Mouse (Mus musculus): ENCODE results near the gene Gpr132. TPM values are rescaled to one million over a fixed set of nuclear protein-coding genes. Genes with fewer than 3 reads are reported as not detected.

Gene Gpr132
- polyA plus RNA-seq, 1 experiment from 2014 or later = 0.11 TPM

DNA sequence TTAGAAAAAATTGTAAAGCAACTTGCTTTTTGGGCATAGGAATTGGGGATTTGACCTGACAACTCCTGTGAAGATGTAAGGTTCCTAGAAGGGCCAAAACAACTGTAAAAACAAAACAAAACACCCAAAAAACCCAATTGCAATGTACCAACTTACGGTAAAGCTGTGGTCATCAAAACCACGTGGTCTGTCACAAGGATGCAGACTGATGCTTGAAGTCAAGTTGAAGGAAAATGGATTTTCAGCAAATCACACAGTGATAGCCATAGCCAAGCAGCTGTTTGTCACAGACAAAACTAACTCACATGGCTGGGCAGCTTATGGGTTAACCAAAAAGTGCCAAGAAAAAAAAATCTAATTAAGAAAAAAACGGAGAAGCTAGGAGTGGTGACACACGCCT lies 30.9 kb upstream of the Gpr132 start:
- Histone ChIP-seq H3K9me3 (no peaks in the 10 kb centered on the region), H3K4me3 (no peak overlapping the region), H3K4me2 (replicated peaks) (no peak overlapping the region), H3K27me3 (peaks cover 4% of the 10 kb centered on the region; the same call in 1 of the 2 replicates), H3K27ac (no peak overlapping the region), H3K4me1 (0 out of 2 replicates have a peak, but pooled peaks cover 9% of the 10 kb centered on the region), H3K36me3 (no peaks in the 10 kb centered on the region), H3K9ac (no peak overlapping the region)
- WGBS = 47% methylated on average over 4 of the region's 4 CpGs
- no peak for ATAC-seq (ENCODE audit: low FRiP score, low read depth)

DNA sequence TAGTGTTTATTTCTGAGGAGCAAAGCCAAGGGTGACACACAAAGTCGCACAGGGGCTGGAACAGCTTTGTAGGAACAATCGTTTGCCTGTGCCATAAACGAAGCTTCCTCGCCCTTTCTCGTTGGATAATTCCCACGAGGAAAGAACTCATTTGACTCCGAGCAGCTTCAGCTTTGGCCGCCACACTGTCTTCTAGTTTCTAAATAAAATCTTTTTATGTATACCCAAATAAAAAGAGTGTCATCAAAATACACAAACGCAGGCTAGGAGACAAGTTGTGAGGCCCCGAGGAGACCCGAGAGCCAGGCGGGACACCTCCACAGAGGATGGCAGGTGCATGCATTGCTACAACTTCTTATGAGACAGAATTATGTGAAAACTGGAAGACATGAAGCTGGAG lies 30.3 kb upstream of the Gpr132 start:
- no peaks in the 10 kb centered on the region for H3K36me3 ChIP-seq
- ATAC-seq (ENCODE audit: low FRiP score, low read depth) = no peak
- peaks cover 4% of the 10 kb centered on the region; the same call in 1 of the 2 replicates for H3K27me3 ChIP-seq
- no peak overlapping the region for H3K27ac ChIP-seq
- H3K9ac ChIP-seq = no peak overlapping the region
- H3K4me1 ChIP-seq = 0 out of 2 replicates have a peak, but pooled peaks cover 9% of the 10 kb centered on the region
- no peak overlapping the region for H3K4me2 ChIP-seq (replicated peaks)
- no peaks in the 10 kb centered on the region for H3K9me3 ChIP-seq
- WGBS = 67% methylated on average over 12 of the region's 12 CpGs
- H3K4me3 ChIP-seq = no peak overlapping the region

- Histone ChIP-seq H3K4me2 (replicated peaks) (peak overlapping the region; percentile 23; the same call in 1 of the 2 replicates), H3K9ac (no peak overlapping the region), H3K4me1 (0 out of 2 replicates have a peak, but pooled peaks cover 9% of the 10 kb centered on the region), H3K36me3 (no peaks in the 10 kb centered on the region), H3K9me3 (no peaks in the 10 kb centered on the region), H3K27me3 (peaks cover 4% of the 10 kb centered on the region; the same call in 1 of the 2 replicates), H3K4me3 (no peak overlapping the region), H3K27ac (no peak overlapping the region)
- WGBS = 32% methylated on average over 16 of the region's 16 CpGs
- 0 out of 2 replicates have a peak, but pooled peaks have one; percentile 53 for ATAC-seq (ENCODE audit: low FRiP score, low read depth)
Observed at GRCm38 (mm10) chr12:112897522-112898212, 29.6 kb upstream of the Gpr132 start.

- Histone ChIP-seq H3K4me1 (0 out of 2 replicates have a peak, but pooled peaks cover 9% of the 10 kb centered on the region), H3K4me3 (no peak overlapping the region), H3K27me3 (peaks cover 4% of the 10 kb centered on the region; the same call in 1 of the 2 replicates), H3K9me3 (no peaks in the 10 kb centered on the region), H3K27ac (no peak overlapping the region), H3K9ac (no peak overlapping the region), H3K36me3 (no peaks in the 10 kb centered on the region), H3K4me2 (replicated peaks) (no peak overlapping the region)
- 63% methylated on average over 4 of the region's 4 CpGs for WGBS
- no peak for ATAC-seq (ENCODE audit: low FRiP score, low read depth)
Observed at GRCm38 (mm10) chr12:112894969-112895368, 26.9 kb upstream of the Gpr132 start.

DNA sequence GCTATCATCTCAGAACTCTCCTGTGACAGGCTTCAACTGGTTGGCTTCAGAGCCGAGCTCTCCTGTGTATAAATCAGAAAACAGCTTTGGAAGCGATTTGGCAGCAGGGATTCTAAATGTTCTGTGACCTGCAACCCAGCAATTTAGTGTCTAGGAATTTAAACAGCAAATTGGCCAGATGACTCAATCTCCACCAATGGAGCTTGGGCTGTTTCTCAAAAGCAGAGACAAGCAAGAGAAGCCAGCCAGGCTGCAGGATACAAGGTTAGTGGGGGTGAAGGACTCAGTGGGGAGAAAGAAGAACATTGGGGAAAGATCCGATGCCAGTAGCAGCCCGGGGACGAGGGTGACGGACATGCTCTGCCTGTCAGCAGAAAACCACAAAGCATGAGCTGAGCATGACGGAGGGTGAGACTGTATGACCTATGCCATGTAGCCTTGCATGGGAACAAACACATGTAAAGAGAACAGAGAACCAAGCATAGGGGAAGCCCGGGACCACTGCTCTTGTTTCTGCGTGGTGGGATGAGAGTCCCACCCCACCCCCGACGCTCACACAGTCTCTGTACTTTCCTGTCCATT lies 26.4 kb upstream of the Gpr132 start:
- H3K27ac ChIP-seq = no peak overlapping the region
- H3K4me1 ChIP-seq = 0 out of 2 replicates have a peak, but pooled peaks cover 9% of the 10 kb centered on the region
- no peak for ATAC-seq (ENCODE audit: low FRiP score, low read depth)
- 64% methylated on average over 11 of the region's 11 CpGs for WGBS
- H3K4me3 ChIP-seq = no peak overlapping the region
- H3K9ac ChIP-seq = no peak overlapping the region
- H3K36me3 ChIP-seq = no peaks in the 10 kb centered on the region
- peaks cover 4% of the 10 kb centered on the region; the same call in 1 of the 2 replicates for H3K27me3 ChIP-seq
- H3K9me3 ChIP-seq = no peaks in the 10 kb centered on the region
- no peak overlapping the region for H3K4me2 ChIP-seq (replicated peaks)

GRCm38 (mm10) chr12:112885465-112885864 lies 17.4 kb upstream of the Gpr132 start:
- 40% methylated on average over 7 of the region's 7 CpGs for WGBS
- H3K4me3 ChIP-seq = no peak overlapping the region
- H3K9ac ChIP-seq = no peak overlapping the region
- H3K9me3 ChIP-seq = peaks cover 3% of the 10 kb centered on the region; the same call in 1 of the 2 replicates
- H3K4me1 ChIP-seq = no peaks in the 10 kb centered on the region
- no peak overlapping the region for H3K27ac ChIP-seq
- H3K4me2 ChIP-seq (replicated peaks) = no peak overlapping the region
- no peaks in the 10 kb centered on the region for H3K36me3 ChIP-seq
- peaks cover 3% of the 10 kb centered on the region; the same call in 1 of the 2 replicates for H3K27me3 ChIP-seq
- 0 out of 2 replicates have a peak, but pooled peaks have one; percentile 32 for ATAC-seq (ENCODE audit: low FRiP score, low read depth)

DNA sequence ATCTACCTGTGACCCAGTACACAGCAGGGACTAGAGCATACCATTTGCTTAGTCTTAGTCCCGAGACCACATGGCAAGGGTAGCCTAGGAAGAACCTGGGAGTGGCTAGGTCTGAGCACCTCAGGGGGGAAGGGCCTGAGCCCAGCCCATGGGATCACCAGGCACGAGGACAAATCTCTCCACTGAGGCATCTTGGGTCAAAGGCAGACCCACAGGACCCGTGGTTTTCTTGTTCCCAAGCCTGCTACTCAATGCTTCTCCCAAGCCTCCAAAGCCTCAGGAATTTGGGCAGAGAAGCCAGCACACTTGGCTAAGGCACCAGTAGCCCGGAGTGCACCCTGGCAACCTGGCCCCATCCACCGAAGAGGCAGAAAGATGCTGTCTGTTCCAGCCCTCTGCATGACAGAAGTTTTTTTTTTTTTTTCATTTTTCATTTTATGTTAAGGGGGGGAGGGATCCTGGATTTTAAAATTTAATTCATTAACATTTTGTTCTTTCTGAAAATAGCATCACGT lies 13.3 kb upstream of the Gpr132 start:
- H3K4me3 ChIP-seq = no peak overlapping the region
- H3K27me3 ChIP-seq = peaks cover 43% of the 10 kb centered on the region
- H3K9ac ChIP-seq = no peak overlapping the region
- ATAC-seq (ENCODE audit: low FRiP score, low read depth) = no peak
- H3K4me1 ChIP-seq = peaks cover 18% of the 10 kb centered on the region
- H3K27ac ChIP-seq = no peak overlapping the region
- H3K4me2 ChIP-seq (replicated peaks) = no peak overlapping the region
- 67% methylated on average over 6 of the region's 6 CpGs for whole genome bisulfite sequencing
- no peaks in the 10 kb centered on the region for H3K9me3 ChIP-seq
- H3K36me3 ChIP-seq = no peaks in the 10 kb centered on the region

- ATAC-seq (ENCODE audit: low FRiP score, low read depth) = no peak
- Histone ChIP-seq H3K9me3 (no peaks in the 10 kb centered on the region), H3K4me2 (replicated peaks) (no peak overlapping the region), H3K4me1 (peaks cover 24% of the 10 kb centered on the region), H3K36me3 (no peaks in the 10 kb centered on the region), H3K9ac (no peak overlapping the region), H3K27me3 (peaks cover 50% of the 10 kb centered on the region), H3K27ac (no peak overlapping the region), H3K4me3 (no peak overlapping the region)
- WGBS = 72% methylated on average over 4 of the region's 4 CpGs
Observed at GRCm38 (mm10) chr12:112880661-112881060, 12.6 kb upstream of the Gpr132 start.

- Histone ChIP-seq H3K4me1 (peaks cover 24% of the 10 kb centered on the region), H3K36me3 (no peaks in the 10 kb centered on the region), H3K27me3 (peaks cover 60% of the 10 kb centered on the region), H3K4me3 (no peak overlapping the region), H3K4me2 (replicated peaks) (no peak overlapping the region), H3K27ac (no peak overlapping the region), H3K9ac (no peak overlapping the region), H3K9me3 (no peaks in the 10 kb centered on the region)
- WGBS = 78% methylated on average over 5 of the region's 5 CpGs
- ATAC-seq (ENCODE audit: low FRiP score, low read depth) = no peak
Observed at GRCm38 (mm10) chr12:112879731-112880130, 11.7 kb upstream of the Gpr132 start.

GRCm38 (mm10) chr12:112877607-112878020 lies 9.6 kb upstream of the Gpr132 start:
- ATAC-seq (ENCODE audit: low FRiP score, low read depth) = peak; percentile 21; the same call in 1 of the 2 replicates
- 1% methylated on average over 37 of the region's 37 CpGs for WGBS
- H3K9ac ChIP-seq = peak overlapping the region; percentile 60

GRCm38 (mm10) chr12:112877073-112877576 lies 9.1 kb upstream of the Gpr132 start:
- peaks cover 85% of the 10 kb centered on the region for H3K27me3 ChIP-seq
- peak overlapping the region; percentile 49 for H3K4me3 ChIP-seq
- H3K36me3 ChIP-seq = no peaks in the 10 kb centered on the region
- H3K4me2 ChIP-seq (replicated peaks) = peak overlapping the region; percentile 88
- H3K27ac ChIP-seq = no peak overlapping the region
- H3K9ac ChIP-seq = peak overlapping the region; percentile 60
- no peaks in the 10 kb centered on the region for H3K9me3 ChIP-seq
- no peak for ATAC-seq (ENCODE audit: low FRiP score, low read depth)
- WGBS = 4% methylated on average over 17 of the region's 17 CpGs
- peaks cover 35% of the 10 kb centered on the region for H3K4me1 ChIP-seq

More at GRCm38 (mm10) chr12:112877607-112878020, 9.6 kb upstream of the Gpr132 start:
- peak overlapping the region; percentile 88 for H3K4me2 ChIP-seq (replicated peaks)
- H3K36me3 ChIP-seq = no peaks in the 10 kb centered on the region
- peak overlapping the region; percentile 49 for H3K4me3 ChIP-seq
- H3K27ac ChIP-seq = 0 out of 2 replicates have a peak overlapping the region, but pooled peaks have one; percentile 28
- H3K9me3 ChIP-seq = no peaks in the 10 kb centered on the region
- H3K27me3 ChIP-seq = peaks cover 81% of the 10 kb centered on the region
- peaks cover 35% of the 10 kb centered on the region for H3K4me1 ChIP-seq

All from limb, embryonic 13.5 days (tissue).